Mouse (Mus musculus): Measurements from ENCODE around the gene Oasl2.
A peak's percentile ranks its signal among the peaks of the same experiment; 100 is the strongest.

DNA sequence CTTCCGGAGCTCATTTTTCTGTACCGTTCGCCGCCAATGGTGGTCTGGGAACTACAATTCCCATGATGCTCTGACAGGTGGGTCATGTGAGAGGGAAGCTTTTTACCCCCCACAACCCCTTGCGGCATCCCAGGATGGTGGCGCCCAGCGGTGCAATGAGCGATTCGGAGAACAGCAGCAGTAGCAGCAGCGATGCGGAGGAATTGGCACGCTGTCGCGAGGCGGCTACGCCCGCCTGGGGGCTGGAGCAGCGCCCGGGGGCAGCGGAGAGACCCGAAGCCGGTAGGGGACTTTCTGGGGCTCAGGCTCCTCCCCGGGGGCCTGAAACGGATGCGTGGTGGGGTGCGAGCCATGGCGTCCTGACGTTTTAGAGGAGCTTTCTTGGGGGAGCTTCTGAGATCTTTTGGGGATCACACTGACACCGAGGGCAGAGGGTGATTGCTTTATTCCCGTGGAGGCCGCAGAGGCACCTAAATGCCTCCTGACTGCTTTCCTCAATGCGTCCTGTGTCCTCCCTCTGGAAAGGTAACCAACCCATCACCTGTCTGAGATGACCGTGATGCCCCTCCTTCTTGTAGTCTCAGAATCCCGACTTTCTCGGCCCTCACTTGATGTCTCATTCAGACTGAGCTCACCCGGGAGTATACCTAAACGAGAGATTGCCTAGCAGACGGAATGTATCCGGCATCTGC is 45.5 kb downstream of the Oasl2 start, which contains the start of gene 2210016L21Rik:
- TF ChIP-seq CTCF (IDR thresholded peaks at IDR 0.05; ENCODE audit: borderline replicate concordance, control insufficient read depth, extremely low read depth, insufficient read depth, low read length, poor library complexity) (no peak), POLR2A (IDR thresholded peaks at IDR 0.05; ENCODE audit: control insufficient read depth, extremely low read depth, insufficient read depth, low read length, poor library complexity) (peak; percentile 80)

All from thymus, adult 2 months (tissue).